16 mouse cellular contexts compared by ENCODE assay signal in the genomic region with DNA sequence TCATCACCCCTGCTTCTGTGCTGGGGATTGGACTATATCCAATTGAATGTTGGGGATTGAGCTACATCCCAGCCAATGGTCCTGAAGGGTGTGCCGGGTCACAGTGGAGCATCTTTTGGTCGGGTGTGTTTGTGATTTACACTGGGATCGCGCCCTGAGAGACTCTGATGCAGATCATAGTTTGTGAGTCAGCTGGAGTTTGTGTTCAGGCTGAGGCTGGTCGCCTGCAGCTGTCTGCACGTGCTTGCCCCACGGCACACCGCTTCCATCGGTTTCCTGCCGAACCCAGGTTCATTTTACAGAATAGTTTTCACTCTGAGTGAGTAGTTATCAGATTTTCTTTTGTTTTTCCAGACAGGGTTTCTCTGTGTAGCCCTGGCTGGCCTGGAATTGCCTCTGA. TPM values are rescaled to one million over a fixed set of nuclear protein-coding genes. Genes with fewer than 3 reads are reported as not detected.
A peak's percentile ranks its signal among the peaks of the same experiment; 100 is the strongest.
DNase-seq lines count a peak whose midpoint lies in the region; ATAC-seq and TF ChIP-seq lines count a peak whose summit lies in the region.
"Had no signal": no experiment of that assay in that cellular context is flagged by ENCODE, and none has a peak within 500 bp of the region (broad histone marks: within the 10 kb centered on the region; RNA-seq: fewer than 3 reads in every experiment).

No protein-coding gene starts in this region.

- H3K4me2 ChIP-seq in hindbrain, embryonic 12.5 days (replicated peaks), result no peak overlapping the region
- H3K4me2 ChIP-seq in hindbrain, embryonic 11.5 days (replicated peaks; ENCODE audit: low read depth, low read length), result no peak overlapping the region
- H3K4me2 ChIP-seq in limb, embryonic 15.5 days, result no peak overlapping the region
- H3K4me2 ChIP-seq: liver, embryonic 13.5 days; neural tube, embryonic 15.5 days had no signal

- no peak overlapping the region for H3K9ac ChIP-seq in hindbrain, embryonic 12.5 days
- H3K9ac ChIP-seq in hindbrain, embryonic 11.5 days (ENCODE audit: low read depth, low read length), result no peak overlapping the region
- H3K9ac ChIP-seq in limb, embryonic 15.5 days, result no peak overlapping the region
- H3K9ac ChIP-seq: liver, embryonic 13.5 days; neural tube, embryonic 15.5 days had no signal

- ATAC-seq in hindbrain, embryonic 12.5 days (ENCODE audit: low FRiP score), result no peak
- ATAC-seq in hindbrain, embryonic 11.5 days (ENCODE audit: low FRiP score), result no peak
- ATAC-seq in limb, embryonic 15.5 days (ENCODE audit: insufficient number of reproducible peaks, low FRiP score, low TSS enrichment, low read depth), result no peak
- ATAC-seq: forebrain, embryonic 16.5 days; Patski had no signal

- TF ChIP-seq CTCF in cerebellum, adult 2 months (IDR thresholded peaks at IDR 0.05; ENCODE audit: borderline replicate concordance, insufficient read depth, low read depth, low read length), result no peak

- no peak for TF ChIP-seq POLR2A in cerebellum, adult 2 months (IDR thresholded peaks at IDR 0.05; ENCODE audit: borderline replicate concordance, insufficient read depth, low read length)

- no peaks in the 10 kb centered on the region for H3K27me3 ChIP-seq in cerebellum, adult 2 months (ENCODE audit: control insufficient read depth, insufficient read depth, low read length)
- H3K27me3 ChIP-seq in hindbrain, embryonic 12.5 days, result no peaks in the 10 kb centered on the region
- H3K27me3 ChIP-seq in hindbrain, embryonic 11.5 days (ENCODE audit: control insufficient read depth, insufficient read depth, low read length), result no peaks in the 10 kb centered on the region
- H3K27me3 ChIP-seq in embryonic facial prominence, embryonic 10.5 days (replicated peaks; ENCODE audit: low read depth, poor library complexity, severe bottlenecking), result no peaks in the 10 kb centered on the region
- no peaks in the 10 kb centered on the region for H3K27me3 ChIP-seq in limb, embryonic 15.5 days
- H3K27me3 ChIP-seq: liver, embryonic 13.5 days; neural tube, embryonic 15.5 days; Patski had no signal

- H3K4me1 ChIP-seq in cerebellum, adult 2 months (ENCODE audit: control insufficient read depth, insufficient read depth, low read length), result peaks cover 80% of the 10 kb centered on the region
- peaks cover 55% of the 10 kb centered on the region for H3K4me1 ChIP-seq in hindbrain, embryonic 12.5 days
- H3K4me1 ChIP-seq in hindbrain, embryonic 11.5 days (replicated peaks; ENCODE audit: control insufficient read depth, insufficient read depth, low read length), result peaks cover 7% of the 10 kb centered on the region
- peaks cover 77% of the 10 kb centered on the region for H3K4me1 ChIP-seq in embryonic facial prominence, embryonic 10.5 days
- peaks cover 75% of the 10 kb centered on the region for H3K4me1 ChIP-seq in limb, embryonic 15.5 days

- no peaks in the 10 kb centered on the region for H3K9me3 ChIP-seq in hindbrain, embryonic 12.5 days (replicated peaks)
- no peaks in the 10 kb centered on the region for H3K9me3 ChIP-seq in hindbrain, embryonic 11.5 days (ENCODE audit: control insufficient read depth, low read length)
- H3K9me3 ChIP-seq in embryonic facial prominence, embryonic 10.5 days, result no peaks in the 10 kb centered on the region
- H3K9me3 ChIP-seq in limb, embryonic 15.5 days, result no peaks in the 10 kb centered on the region
- H3K9me3 ChIP-seq: liver, embryonic 13.5 days; neural tube, embryonic 15.5 days had no signal

- no peak for DNase-seq in cerebellum, adult 2 months
- DNase-seq in cerebellum, postnatal 14 days, result no peak
- no peak for DNase-seq in hindbrain, embryonic 11.5 days (ENCODE audit: low spot score)
- DNase-seq in embryonic facial prominence, embryonic 10.5 days (ENCODE audit: low spot score), result no peak
- no peak for DNase-seq in embryo, embryonic 11 days
- DNase-seq in embryo, embryonic 10.5 days (ENCODE audit: low spot score), result no peak
- DNase-seq: cerebellum, adult 8-10 months; gastrocnemius, postnatal 25 days; kidney, adult 9 months; liver, embryonic 13.5 days; lung, postnatal 10 days had no signal

- WGBS in cerebellum, adult 2 months, result 19% methylated on average over 10 of the region's 10 CpGs
- 77% methylated on average over 10 of the region's 10 CpGs for WGBS in hindbrain, embryonic 12.5 days
- 78% methylated on average over 10 of the region's 10 CpGs for WGBS in hindbrain, embryonic 11.5 days
- WGBS in embryonic facial prominence, embryonic 10.5 days, result 66% methylated on average over 10 of the region's 10 CpGs
- 41% methylated on average over 10 of the region's 10 CpGs for WGBS in limb, embryonic 15.5 days

- peak overlapping the region; percentile 98 for H3K27ac ChIP-seq in cerebellum, adult 2 months (ENCODE audit: insufficient read depth, low read length)
- H3K27ac ChIP-seq in hindbrain, embryonic 12.5 days, result 0 out of 2 replicates have a peak overlapping the region, but pooled peaks have one; percentile 23
- no peak overlapping the region for H3K27ac ChIP-seq in hindbrain, embryonic 11.5 days (ENCODE audit: low read depth, low read length)
- peak overlapping the region; percentile 67 for H3K27ac ChIP-seq in embryonic facial prominence, embryonic 10.5 days (replicated peaks)
- H3K27ac ChIP-seq in limb, embryonic 15.5 days, result peak overlapping the region; percentile 47
- H3K27ac ChIP-seq: liver, embryonic 13.5 days had no signal

- H3K36me3 ChIP-seq in hindbrain, embryonic 12.5 days, result peaks cover 13% of the 10 kb centered on the region
- H3K36me3 ChIP-seq in hindbrain, embryonic 11.5 days (ENCODE audit: control insufficient read depth, insufficient read depth, low read length), result no peaks in the 10 kb centered on the region
- peaks cover 27% of the 10 kb centered on the region for H3K36me3 ChIP-seq in embryonic facial prominence, embryonic 10.5 days (replicated peaks)
- H3K36me3 ChIP-seq in limb, embryonic 15.5 days, result peaks cover 12% of the 10 kb centered on the region

- peak overlapping the region; percentile 58 for H3K4me3 ChIP-seq in cerebellum, adult 2 months (replicated peaks; ENCODE audit: insufficient read depth, low read depth, low read length)
- H3K4me3 ChIP-seq in hindbrain, embryonic 12.5 days, result no peak overlapping the region
- no peak overlapping the region for H3K4me3 ChIP-seq in hindbrain, embryonic 11.5 days (ENCODE audit: low read depth, low read length)
- no peak overlapping the region for H3K4me3 ChIP-seq in embryonic facial prominence, embryonic 10.5 days
- H3K4me3 ChIP-seq in limb, embryonic 15.5 days, result no peak overlapping the region
- H3K4me3 ChIP-seq: liver, embryonic 13.5 days; neural tube, embryonic 15.5 days had no signal

RNA-seq across cellular contexts. Expression of gene Sec14l1, which starts 9.6 kb away (rescaled TPM):
- polyA plus RNA-seq in cerebellum, adult 2 months (2012; rRNA removed), result 124 and 137 TPM in 2 replicates
- polyA plus RNA-seq in hindbrain, embryonic 12.5 days (2016; fragmentation: Nextera tagmentation; extraction: Ambion mirVana), result 76.2 and 77.6 TPM in 2 replicates
- 36.7 and 36.9 TPM in 2 replicates for polyA plus RNA-seq in hindbrain, embryonic 11.5 days (2014; fragmentation: Nextera tagmentation; extraction: Ambion mirVana)
- polyA plus RNA-seq in embryonic facial prominence, embryonic 10.5 days (2016; fragmentation: Nextera tagmentation; extraction: Ambion mirVana), result 50.6 and 51.8 TPM in 2 replicates
- 59.2 and 69.7 TPM in 2 replicates for polyA plus RNA-seq in limb, embryonic 15.5 days (2015; fragmentation: Nextera tagmentation; extraction: Ambion mirVana)
